Mouse (Mus musculus) cerebellum, adult (tissue): ENCODE measurements around the gene Chst8.

Experiments
- ATAC-seq: cut with Nextera tagmentation; 2 replicates; pipeline ENCODE4 v1.9.2; 2017; ENCODE audit warnings: mild to moderate bottlenecking, moderate library complexity, mixed read lengths; ENCODE audit not compliant: insufficient number of reproducible peaks, low FRiP score, low TSS enrichment

Chst8 gene

DNA sequence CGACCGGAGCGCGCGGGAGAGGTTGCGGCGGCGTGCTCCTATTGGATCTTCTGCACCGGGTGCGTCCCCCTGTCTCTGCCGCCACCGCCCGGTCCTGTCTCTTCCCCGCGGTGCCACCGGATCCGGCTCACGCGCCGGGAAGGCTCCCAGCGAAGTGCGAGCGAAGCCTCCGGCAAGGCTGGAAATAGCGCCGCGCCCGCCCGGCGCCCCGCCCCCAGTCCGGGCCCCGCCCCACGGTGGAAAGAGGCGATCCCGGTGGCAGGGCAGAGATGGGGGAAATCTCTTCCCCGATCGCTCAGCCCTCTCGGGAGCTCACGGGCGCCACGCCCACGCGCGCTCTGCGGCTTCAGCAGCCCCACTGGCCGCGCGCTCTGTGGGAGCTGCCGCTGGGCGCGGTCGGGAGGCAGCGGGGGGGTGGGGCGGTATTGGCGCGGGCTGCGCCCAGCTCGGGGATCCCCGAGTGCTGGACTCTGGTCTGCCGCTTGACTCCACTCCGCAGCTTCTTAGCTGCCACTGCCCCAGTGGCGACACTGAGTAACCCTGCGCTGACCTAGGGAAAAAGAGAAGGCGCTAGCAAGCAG lies at the start of gene Chst8:
Gene Chst8, minus strand, starts transcription at position 181 of the 581 bp plus-strand sequence.
- no peak for ATAC-seq

DNA sequence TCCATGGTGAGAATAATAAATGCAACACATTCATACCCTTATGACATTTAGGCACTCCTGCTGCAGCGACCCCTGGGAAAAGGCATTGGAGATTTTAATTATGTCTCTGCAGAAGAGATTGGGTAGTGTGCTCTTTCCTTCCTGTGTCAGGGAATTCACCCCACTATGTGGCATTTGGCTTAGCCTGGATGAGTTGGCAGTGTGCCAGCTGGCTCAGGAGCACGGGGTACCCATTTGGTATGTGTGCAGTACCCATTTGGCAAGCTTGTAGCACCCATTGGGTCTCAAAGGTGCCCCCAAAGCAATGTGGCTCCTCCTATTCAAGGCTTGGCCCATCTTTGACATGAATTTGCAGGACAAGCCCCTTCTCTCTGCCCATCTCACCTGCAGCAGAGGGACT lies 45.8 kb upstream of the Chst8 start:
- no peak for ATAC-seq

DNA sequence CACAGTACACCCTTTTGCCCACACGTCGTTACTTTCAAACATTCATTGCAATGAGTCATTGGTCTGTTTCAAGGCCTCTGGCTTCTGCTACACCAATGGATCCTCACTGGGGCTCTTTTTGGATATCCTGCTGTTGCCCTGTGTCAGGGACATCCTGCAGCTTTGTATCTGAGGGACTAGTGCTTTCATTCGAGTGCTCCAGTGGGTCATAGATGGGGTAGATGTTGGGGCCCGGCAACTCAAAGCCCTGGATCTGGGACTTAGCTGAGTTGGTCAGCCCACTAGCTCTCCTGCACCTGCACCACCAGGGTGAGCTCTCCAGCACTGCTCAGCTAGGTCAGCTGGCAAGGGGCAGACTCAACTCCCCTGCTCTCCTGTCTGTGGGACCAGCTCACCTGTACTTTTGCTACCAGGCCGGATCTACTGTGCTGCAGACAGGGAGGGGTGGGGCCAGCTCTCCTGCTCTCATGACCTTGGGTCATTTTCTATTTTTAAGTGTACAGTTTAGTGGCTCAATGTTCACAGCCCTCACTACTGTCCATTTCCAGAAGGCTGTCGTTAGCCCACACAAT lies 42.4 kb upstream of the Chst8 start:
- ATAC-seq = no peak

DNA sequence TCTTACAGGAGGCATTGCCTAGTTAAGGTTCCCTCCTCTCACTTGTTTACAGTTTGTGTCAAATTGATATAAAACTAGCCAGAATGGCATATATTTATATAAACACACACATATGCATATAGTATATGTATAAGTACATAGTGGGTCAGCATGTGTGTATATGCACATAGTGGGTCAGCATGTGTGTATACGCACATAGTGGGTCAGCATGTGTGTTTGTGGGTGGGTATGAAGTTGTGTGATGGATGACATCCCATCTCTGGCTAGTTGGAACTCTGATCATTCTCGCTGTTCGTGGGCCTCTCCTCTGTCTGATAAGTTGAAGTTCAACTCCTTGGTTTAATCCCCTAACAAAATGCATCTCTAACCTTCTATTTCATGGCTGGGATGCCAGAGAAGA lies 40.9 kb upstream of the Chst8 start:
- ATAC-seq = no peak

DNA sequence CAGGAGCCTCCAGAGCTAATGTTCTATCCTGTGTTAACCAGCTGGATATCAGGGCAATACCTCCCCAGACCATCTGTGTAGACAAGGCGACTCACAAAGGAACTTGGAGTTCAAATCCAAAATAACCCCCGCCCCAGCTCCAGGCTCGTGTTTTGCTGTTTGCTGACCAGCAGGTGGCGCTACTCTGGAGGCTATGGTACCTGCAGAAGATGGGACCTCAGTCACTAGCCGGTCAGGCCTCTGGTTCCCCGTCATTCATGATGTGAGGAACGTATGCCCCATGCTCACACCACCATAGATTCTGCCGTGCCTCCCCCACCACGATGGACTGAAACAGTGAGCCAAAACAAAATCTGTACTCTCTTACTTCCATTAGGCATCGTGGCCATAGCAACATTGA lies 37.1 kb upstream of the Chst8 start:
- no peak for ATAC-seq

DNA sequence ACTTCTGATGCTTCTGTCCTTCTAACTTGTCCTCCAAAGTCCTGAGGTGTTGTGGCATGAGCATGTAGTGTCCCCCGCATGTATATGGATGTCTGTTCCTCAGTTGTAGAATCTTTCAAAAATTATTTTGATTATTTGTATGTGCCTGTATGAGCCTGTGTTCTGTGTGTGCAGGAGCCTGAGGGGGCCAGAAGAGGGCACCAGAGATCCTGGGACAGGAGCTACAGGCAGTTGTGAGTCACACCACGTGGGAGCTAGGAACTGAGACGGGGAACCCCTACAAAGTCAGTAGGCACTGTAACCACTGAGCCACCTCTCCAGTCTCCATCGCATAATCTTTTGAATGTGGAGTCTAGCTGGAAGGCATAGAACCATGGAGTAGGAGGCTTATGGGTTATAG lies 36.3 kb upstream of the Chst8 start:
- no peak for ATAC-seq

DNA sequence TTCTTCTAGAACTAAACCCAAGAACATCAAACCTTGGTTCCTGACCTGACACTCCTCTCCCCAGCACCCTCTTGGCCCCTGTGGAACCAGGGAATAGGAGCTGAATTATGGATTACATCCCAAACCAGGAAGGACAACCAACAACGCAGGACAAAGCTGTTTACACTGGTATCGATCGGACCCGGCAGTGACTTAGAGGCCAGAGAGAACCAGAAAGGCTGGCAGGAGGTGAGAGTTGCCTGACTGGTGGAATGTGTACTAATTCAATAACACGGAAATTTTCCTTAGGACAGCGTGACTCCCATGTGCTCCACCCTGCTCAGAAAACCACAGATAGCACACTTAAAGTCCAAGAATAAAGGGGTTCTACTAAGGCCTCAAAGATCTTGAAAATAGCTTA lies 35.4 kb upstream of the Chst8 start:
- no peak for ATAC-seq

DNA sequence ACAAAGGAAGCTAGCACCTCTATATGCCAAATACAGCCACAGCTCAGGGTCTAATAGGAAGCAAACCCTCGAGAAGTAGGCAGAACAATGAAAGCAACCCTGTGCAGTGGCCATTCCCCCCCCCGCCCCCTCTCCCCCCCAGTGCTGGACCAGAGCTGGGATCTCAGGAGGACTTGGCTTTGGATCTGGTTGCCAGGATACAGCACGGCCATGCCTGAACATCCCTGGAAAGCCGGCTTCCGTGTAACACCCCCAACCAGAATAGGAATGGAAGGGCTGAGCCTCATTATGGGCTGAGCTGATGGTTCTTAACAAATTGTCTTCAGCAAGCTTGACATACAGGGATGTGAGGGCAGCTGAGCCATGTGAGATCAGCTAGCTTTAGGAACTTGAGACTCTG lies 34.9 kb upstream of the Chst8 start:
- no peak for ATAC-seq

DNA sequence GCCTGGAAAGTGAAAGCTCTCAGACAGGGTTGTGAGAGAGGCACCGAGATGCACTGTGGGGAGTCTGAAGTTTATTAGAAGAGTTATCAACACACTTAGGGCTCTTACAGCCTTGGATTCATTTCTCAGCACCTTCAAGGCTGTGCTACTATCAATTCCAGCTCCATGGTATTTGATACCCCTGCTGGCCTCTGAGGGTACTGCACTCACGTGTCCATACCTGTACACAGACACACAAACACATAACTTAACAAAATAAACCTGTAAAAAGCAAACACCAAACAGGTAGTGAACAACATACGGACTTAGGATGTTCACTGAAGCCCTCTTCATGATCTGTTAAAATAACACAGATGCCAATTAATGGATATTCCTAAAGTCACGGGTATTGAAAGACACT lies 26.2 kb upstream of the Chst8 start:
- ATAC-seq = no peak

DNA sequence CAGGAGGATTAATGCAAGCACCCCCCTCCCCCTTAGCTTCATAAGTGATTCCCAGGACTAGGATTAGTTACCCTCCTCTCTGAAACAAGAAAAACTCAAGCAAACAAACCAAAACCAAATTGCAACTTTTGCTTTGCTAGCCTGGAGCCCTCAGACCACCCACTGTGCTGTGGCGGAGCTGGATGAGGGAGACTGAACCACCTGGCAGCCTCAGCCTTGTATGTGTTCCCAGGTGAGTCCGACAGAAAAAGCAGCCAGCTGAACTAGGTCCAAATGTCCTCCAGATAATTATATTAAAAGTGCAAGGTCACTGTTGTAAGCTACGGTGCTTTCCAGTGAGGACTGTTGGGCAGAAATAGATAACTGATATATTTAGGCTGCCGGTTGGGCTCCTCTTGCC lies 25.7 kb upstream of the Chst8 start:
- no peak for ATAC-seq

DNA sequence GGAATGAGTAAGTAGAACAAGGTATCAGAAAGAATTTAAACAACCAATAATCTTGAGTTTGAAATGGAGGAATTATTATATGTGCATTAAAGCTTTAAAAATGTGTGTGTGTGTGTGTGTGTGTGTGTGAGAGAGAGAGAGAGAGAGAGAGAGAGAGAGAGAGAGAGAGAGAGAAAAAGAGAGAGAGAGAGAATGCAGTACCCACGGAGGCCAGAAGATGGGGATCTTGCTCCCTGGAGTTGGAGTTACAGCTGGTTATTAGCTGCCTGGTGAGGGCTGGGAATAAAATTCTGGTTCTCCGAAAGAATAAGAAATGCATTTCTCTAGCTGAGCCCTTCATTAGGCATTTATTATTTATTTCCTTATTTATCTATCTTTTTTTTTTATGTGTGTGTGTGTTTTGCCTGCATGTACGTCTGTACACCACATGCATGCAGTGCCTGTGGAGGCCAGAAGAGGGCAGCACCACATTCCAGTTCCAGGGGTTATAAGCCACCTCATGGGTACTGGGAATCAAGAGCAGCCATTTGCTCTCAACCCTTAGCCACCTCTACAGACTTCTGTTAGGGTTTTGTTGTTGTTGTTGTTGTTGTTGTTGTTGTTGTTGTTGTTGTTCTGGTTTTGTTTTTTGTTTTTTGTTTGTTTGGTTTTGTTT lies 13.9 kb upstream of the Chst8 start:
- ATAC-seq = no peak

DNA sequence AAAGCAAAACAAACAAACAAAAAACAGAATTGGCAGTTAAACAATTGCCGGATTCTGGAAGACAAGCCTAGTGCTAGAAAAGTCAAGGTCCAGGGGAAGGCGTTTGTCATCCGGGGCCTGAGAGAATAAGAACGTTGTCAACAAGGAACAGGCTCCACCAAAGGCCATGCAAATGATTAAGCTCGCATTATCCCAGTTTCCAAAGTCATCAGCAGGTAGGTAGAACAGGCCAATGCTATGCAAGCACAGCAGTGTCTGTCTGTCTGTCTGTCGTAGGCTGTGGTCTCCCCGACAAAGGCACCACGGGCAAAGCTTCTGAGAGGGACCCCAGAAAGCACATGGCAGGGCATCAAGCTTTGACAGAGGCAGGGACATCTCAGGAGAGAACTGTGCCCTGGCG lies 9.1 kb upstream of the Chst8 start:
- ATAC-seq = no peak

DNA sequence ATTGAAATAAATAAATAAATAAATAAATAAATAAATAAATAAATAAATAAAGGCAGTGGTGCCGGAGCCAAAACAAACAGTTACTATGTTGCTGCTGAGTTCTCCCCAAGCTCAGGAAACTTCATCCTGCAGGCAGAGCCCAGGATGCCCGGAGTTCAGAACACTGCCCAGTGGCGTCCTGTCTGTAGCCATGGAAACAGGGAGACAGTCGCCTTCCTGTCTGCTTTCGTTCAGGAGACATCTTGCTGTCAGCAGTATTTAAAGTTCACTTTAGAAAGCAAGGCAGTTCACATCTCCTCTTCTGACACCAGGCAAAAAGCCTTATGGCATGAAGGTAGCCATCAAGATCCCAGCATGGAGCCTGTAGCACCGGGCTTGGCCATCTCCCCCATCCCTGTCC lies 8.0 kb upstream of the Chst8 start:
- no peak for ATAC-seq

DNA sequence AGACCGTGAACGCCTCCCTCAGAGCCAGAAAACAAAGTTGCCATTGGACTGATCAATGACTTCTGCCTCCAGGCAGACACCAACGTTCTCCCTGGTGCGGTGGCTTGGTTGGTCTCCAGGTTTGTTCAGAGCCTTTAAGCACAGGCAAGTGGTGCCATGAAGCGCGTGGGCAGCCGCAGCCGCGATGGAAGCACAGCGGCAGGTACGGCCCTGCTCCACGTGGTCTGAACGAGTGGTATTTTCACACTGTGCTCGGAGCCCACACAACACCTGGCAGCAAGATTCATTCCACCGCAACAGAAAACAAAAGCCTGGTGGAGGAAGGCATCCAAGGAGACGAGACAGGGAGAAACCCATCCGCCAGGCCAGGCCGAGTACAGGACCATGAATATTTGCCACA lies 7.3 kb upstream of the Chst8 start:
- no peak for ATAC-seq

DNA sequence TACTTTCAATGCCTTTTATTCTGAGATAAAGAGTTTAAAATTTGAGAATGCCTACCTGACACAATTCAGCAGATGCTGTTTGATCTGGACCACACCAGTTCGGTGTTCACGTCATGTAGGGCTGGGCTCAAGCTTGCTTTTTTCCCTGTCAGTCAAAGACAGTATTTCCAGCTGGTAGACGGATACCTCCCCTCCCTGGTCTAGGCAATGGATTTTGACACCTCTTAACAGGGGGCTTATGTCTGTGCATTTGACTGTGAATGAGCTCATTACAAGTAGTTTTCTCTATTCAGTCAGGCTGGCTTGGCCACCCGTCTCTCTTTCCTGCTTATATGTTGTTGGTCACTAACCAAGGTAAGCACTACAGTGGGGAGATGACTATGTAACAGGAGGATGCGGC lies 6.1 kb upstream of the Chst8 start:
- ATAC-seq = no peak

DNA sequence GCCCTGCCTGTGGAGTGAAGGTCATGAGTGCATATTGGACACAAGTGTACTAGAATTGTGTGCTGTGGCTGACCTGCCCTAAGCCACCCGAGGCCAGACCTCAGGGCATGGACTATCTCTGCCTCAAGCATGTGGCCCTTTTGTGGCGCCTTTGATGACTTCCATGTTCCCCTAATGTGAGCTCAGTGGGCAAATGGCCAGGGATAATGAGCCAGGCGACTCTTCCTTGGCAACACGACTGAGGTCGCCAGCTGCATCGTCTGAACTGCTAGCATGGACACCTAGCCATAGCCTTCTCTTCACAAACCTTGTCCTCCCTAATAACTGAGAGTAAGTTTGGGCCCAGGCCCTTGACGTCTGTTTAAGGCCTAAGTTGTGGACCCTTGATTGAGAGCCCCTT lies 4.5 kb upstream of the Chst8 start:
- ATAC-seq = no peak

DNA sequence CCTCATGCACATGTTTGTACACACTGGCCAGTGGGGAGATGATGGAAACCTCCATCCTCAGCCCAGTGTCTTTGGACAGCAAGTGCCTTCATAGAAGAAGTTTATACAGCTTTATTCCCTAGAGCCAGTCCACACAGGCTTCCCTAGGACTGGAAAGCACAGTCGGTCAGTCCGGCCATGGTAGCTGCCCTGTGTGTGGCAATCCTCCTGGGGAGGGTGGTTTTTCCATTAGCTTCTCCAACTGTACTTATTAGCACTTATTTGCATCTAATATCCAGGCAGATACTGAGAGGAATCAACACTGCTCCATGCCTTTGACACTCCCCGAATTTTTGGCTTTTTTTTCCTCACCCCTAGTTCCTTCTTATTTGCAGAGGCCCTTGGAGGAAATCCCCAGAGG lies 2.3 kb upstream of the Chst8 start:
- no peak for ATAC-seq

DNA sequence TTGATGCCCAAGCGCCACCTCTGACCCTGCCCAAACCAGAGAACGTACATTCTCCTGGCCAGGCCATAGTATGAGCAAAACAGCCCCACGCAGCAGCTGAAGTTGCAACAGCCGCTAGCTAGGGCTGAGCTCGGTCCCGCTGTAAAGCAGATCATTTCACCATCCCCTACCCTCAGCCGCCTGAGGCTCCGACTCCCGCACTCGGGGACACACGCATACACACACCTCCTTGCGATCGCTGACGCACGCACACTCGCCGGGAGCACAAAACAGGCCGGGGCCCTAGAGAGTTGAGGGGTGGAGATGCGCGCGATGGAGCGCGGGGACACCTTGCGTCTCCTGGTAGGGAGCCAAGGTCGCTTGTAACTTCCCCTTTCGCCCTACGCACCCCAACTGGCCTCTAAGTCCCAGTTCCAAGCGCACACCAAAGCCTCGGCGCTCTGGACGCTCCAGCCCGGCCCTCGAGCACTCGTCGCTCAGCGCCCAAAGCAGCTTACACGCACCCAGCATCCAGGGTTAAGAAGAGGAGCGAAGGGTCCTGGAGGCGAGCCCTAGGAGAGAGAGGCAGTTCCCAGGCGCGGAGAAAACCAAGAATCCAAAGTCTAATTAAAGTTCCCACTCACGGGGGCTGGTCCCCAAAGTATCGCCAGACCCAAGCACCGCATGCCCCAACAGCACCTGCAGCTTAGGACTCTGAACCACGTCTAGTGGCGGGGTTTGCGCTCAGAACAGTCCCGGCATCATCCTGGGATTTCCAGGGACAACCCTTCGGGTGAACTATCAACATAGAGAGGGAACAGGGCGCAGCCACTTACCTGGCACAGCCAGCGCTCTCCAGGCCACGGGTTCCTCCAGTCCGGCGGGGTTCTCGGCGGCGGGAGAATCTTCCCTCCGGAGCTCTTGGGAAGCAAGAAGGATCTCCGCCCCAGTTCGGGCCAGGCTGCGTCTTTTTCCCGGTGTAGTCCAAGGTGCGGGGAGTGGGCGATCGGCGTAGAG lies 682 bp downstream of the Chst8 start:
- ATAC-seq = no peak

DNA sequence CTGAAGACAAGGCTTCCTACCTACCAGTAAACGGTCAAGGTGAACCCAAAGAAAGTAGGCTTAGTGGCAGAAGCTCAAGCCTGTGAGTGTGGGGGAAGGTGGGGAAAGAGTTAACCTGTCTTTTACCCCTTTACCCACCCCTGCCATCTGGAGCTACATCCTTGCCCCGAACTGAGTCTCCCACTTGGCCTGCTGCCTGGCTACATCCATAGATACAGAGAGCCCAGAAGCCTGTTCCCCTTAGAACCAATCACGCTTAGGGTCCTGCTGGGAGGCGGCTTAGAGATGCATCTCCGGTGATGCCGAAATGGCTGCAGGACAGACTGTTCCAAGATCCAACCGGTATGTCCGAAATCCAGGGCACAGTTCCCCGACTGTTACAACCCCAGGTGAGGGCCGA lies 1.5 kb downstream of the Chst8 start:
- ATAC-seq = no peak

DNA sequence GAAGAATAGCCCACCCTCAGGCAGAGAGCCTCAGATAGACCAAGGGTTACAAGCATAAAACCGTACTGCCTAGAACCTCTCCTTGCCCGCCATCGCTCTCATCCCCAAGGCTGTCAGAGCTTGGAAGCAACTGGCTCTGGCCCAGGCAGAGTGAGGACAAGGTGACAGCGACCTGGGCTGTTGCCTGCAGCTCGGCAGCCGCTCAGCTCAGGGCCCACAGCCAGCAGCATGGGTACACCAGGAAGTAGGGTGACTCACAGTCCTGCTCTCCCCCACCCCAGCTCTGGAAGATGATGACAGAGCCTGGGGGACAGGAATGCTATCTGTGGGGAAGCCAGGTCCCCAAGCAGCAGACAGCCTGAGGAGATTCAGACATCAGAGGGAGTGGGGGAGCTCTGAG lies 6.2 kb downstream of the Chst8 start:
- ATAC-seq = no peak

DNA sequence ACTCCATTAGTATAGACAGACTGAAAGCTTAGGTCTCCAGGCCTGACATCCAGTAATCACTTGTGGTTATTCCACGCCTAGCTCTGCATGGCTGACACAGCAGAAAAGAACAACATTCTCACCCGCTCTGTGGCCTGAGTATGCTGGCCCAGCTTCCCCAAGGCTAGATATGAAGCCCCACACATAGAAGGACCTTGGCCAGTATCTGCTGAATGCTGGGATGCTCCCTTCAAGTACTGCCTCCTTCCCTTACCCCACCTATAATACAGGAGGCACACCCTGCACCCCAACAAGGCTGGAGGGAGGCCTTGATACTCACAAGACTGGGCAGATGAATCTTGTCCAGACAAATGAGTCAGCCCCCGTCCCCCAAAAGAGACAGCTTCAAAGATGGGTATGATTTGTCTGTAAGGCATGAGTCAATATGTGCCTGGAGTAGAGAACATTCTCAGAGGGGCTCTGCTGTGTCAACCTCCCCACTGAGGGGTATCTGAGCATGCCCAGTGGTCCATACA lies 6.8 kb downstream of the Chst8 start:
- ATAC-seq = no peak
